Mouse (Mus musculus): ENCODE measurements around the gene Arhgef12.
"Not testable (repeated sequence)": the region's sequence is repeated elsewhere in the genome, so short reads cannot be mapped to it uniquely, and the experiment has no call there.

DNA sequence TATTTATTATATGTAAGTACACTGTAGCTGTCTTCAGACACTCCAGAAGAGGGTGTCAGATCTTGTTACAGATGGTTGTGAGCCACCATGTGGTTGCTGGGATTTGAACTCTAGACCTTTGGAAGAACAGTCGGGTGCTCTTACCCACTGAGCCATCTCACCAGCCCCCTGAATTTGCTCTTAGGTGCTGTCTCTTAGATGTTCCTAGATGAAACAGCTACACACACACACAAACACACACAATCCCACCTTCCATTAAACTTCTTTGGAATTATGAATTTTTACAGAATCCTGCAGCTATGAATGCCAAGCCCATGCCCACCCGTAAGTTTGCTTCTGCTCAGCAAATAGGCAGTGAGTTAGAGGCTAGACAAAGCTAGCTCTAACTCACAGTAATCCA, 14.9 kb upstream of the Arhgef12 start:
- not testable (repeated sequence) for TF ChIP-seq CTCF (IDR thresholded peaks at IDR 0.05; ENCODE audit: extremely low read depth, insufficient read length, insufficient replicate concordance, low read depth, low read length); POLR2A (IDR thresholded peaks at IDR 0.05; ENCODE audit: low read depth, low read length)
